Mouse (Mus musculus): Measurements from ENCODE around the gene Sema4d.
"Not testable (repeated sequence)": the region's sequence is repeated elsewhere in the genome, so short reads cannot be mapped to it uniquely, and the experiment has no call there.

The Sema4d gene

GRCm38 (mm10) chr13:51676641-51677040 lies 116.9 kb downstream of the Sema4d start:
- peak; percentile 42 to 51 for DNase-seq

- DNase-seq: not testable (repeated sequence)
Measured at GRCm38 (mm10) chr13:51668195-51668594, 125.4 kb downstream of the Sema4d start.

GRCm38 (mm10) chr13:51663561-51663960 lies 130.0 kb downstream of the Sema4d start:
- DNase-seq: no peak

- DNase-seq: no peak
Measured at GRCm38 (mm10) chr13:51659573-51659972, 134.0 kb downstream of the Sema4d start.

- DNase-seq: no peak
Measured at GRCm38 (mm10) chr13:51658094-51658493, 135.5 kb downstream of the Sema4d start.

GRCm38 (mm10) chr13:51656516-51657235 lies 136.9 kb downstream of the Sema4d start:
- no peak for DNase-seq

GRCm38 (mm10) chr13:51653961-51654360 lies 139.6 kb downstream of the Sema4d start:
- no peak for DNase-seq

- no peak for DNase-seq
Measured at GRCm38 (mm10) chr13:51653159-51653558, 140.4 kb downstream of the Sema4d start.

GRCm38 (mm10) chr13:51651408-51652064 lies 142.0 kb downstream of the Sema4d start, which contains the start of gene Secisbp2:
Gene Secisbp2 (plus strand): TSS chr13:51651697.
- peak; percentile 95 to 98 for DNase-seq

GRCm38 (mm10) chr13:51649740-51650139 lies 143.8 kb downstream of the Sema4d start:
- DNase-seq: no peak

- DNase-seq: no peak
Measured at GRCm38 (mm10) chr13:51648237-51648636, 145.3 kb downstream of the Sema4d start.

- no peak for DNase-seq
Measured at GRCm38 (mm10) chr13:51647770-51648169, 145.8 kb downstream of the Sema4d start.

- DNase-seq: no peak
Measured at GRCm38 (mm10) chr13:51646362-51647027, 147.1 kb downstream of the Sema4d start.

GRCm38 (mm10) chr13:51645872-51646271 lies 147.7 kb downstream of the Sema4d start:
- DNase-seq: no peak

GRCm38 (mm10) chr13:51644829-51645789 lies 148.4 kb downstream of the Sema4d start, which contains the start of gene Cks2:
Gene Cks2 (plus strand): TSS chr13:51645232.
- peak; percentile 97 for DNase-seq

GRCm38 (mm10) chr13:51643924-51644828 lies 149.4 kb downstream of the Sema4d start:
- DNase-seq: peak in 1 of 2 experiments; percentile 12

GRCm38 (mm10) chr13:51642171-51642778 lies 151.3 kb downstream of the Sema4d start:
- DNase-seq: no peak

GRCm38 (mm10) chr13:51641424-51641823 lies 152.1 kb downstream of the Sema4d start:
- DNase-seq: no peak

GRCm38 (mm10) chr13:51638958-51639357 lies 154.6 kb downstream of the Sema4d start:
- no peak for DNase-seq
